Mouse (Mus musculus) pancreas, adult 10 weeks (tissue): ENCODE measurements around the gene Rnf182. TPM values are rescaled to one million over a fixed set of nuclear protein-coding genes. Genes with fewer than 3 reads are reported as not detected.

Experiments
- polyA plus RNA-seq: library from polyadenylated mRNA; stranded (reverse); fragments of 350-450 nt; fragmentation: Illumina TruSeq; extraction: RNeasy Lipid Tissue Mini Kit (QIAGEN cat#74804); gene quantifications from one replicate; pipeline ENCODE4 v1.2.3, GENCODE M21; 2015; ENCODE audit warnings: low read depth, low replicate concordance; ENCODE audit not compliant: insufficient read depth

Rnf182 gene
- polyA plus RNA-seq = not detected

GRCm38 (mm10) chr13:43615577-43616254 is at the start of gene Rnf182:
TSS of gene Rnf182 (plus strand) at chr13:43615710.

Other genes with a start within 250 kb of the Rnf182 start
- gene Nol7, start 217.3 kb upstream of the Rnf182 start, polyA plus RNA-seq = 20.3 TPM
- gene Ranbp9, start 134.4 kb upstream of the Rnf182 start, polyA plus RNA-seq = 10.6 TPM
- gene Mcur1, start 55.5 kb upstream of the Rnf182 start, polyA plus RNA-seq = 7.2 TPM
- gene Cd83, start 169.1 kb downstream of the Rnf182 start, polyA plus RNA-seq = 0.79 TPM